Mouse (Mus musculus): Measurements from ENCODE around the gene Acads. TPM values are rescaled to one million over a fixed set of nuclear protein-coding genes. Genes with fewer than 3 reads are reported as not detected.

Acads gene
- 62.0 and 69.5 TPM in 2 replicates for polyA plus RNA-seq (2012; rRNA removed)

DNA sequence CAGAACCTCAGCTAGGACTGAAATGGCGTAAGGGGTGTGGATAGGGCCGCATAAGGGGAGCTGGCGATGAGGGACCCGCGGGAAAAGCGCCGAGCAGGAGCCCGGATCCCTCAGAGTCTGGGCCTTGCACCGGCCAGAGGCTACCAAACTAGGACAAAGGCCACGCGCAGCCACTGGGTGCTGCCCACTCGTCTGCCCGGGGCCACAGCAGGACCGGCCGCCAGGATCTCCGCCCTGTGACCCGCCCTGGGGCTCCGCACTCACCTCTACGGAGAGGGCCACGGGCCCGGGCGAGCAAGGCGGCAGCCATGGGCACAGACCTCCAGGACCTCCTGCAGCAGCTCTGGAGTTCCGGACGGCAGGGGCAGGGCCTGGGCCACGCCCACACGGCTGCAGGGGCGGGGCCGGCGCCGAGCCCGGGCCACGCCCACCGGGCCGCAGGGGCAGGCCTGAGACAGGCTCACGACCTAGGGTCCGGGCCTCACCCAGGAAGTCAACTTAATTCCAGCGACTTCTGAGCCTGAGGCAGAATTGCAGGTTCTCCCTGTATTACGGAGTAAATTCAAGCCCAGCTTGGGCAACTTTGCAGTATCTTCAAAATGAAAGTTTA is at the start of gene Acads:
TSS of gene Acads (minus strand) at position 386 of the 610 bp plus-strand sequence.

DNA sequence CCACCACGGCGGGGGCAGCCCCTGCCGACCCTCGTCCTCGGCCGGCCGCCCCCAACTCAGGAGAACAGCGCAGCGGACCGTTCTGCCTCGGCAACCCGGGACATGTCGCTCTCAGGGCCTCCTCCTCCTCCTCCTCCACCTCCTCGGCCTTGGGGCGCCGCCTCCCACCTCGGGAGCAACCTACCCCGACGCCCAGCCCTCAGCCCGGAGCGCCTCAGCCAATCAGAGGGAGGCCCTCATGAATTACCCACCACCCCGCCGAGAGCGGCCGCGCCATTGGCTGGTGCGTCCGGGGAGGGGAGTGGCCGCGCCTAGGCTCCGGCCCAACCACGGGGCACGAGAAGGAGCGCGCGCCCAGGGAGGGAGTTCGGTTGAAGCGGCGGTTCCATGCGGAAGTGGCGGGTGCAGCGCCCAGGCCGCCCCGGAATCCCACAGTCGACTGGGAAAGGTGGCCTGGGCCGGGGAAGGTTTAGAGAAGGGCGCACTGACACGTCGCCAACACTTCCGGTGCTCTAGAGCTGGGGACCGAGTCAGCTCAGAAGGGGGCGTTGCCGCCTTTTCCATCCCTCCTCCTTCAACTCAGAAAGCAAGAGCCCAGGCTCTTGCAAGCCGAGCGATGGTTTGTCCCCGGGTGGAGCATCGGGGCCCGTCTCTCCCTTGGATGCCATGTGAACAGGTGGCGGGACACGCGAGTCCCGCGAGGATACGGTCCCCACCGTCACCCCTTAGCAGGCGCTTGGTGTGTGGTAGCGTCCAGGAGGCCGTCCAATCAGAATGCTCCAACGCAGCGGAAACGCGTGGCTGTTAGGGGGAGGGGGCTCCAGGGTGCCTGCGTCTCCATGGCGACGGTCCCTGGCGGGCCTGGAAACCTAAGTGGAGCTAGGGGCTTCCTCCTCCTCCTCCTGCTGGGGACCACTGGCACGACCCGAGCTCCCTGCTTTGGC is 39.2 kb upstream of the Acads start, which contains the start of gene Mlec:
TSS of gene Mlec (minus strand) at position 140 of the 944 bp plus-strand sequence.

DNA sequence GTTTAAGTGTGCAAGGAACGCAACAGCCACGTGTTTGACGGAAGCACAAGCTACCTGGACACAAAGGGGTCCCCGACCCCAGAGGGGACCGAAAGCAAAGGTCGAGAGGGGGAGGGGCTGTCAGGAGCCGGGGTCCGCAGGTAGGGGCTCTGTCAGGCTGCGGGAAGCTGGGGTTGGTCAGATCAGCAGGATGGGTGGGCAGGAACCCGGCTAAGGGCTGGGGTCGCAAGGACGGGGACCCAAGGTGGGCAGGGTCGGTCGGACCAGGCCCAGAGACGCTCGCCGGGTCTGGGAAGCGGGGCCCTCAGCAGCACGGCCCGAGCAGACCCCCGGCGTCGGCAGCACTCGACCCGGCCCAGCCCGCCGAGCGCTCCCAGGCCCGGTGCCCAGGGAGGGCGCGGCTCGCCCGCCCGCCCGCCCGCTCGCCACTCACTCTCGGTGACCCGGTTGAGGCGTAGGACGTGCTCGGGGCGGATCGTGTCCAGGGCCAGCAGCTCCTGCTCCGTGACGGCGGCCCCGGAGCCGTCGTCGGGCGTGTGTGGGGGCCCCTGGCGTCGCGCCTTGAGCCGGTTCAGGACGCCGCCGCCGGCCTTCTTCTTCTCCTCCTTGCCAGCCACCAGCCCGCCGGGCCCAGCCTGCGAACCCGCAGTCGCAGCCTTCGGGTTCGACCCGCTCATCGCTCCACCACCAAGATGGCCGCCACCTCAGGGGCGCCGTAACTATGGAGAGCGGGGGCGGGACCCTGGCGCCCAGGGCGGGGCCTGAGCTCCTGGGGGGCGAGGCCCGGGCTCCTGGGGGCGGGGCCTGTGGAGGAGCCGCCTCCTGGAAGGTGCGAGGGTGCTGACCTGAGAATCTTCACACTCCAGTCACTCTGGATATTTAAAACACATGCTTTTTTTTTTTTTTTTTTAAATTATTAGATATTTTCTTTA is 15.4 kb upstream of the Acads start, which contains the start of gene Unc119b:
TSS of gene Unc119b (minus strand) at position 742 of the 932 bp plus-strand sequence.

DNA sequence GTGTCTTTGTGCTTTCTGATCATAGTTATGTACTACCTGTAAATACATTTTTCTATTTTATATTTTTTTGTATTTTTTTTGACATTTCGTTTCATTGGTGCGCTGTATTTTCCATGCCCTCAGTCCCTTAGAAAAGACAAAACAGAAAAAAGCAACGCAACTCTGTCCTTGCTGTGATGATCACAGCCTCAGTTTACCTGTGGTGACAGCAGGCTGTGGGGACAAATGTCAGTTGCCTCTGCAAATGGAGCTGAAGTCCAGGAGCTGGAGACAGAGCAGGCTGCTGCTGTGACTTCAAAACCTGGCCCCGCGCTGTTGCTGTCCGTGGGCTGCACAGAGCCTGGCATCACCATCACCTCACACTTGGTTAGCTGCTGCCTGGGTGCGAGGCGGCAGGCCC is 21.0 kb downstream of the Acads start, which contains the start of gene Gm10401:
TSS of gene Gm10401 (minus strand) at position 101 of the 400 bp plus-strand sequence.

Other genes starting within 250 kb of the Acads start
- 2.3 and 3.3 TPM in 2 replicates for gene Oasl2, start 222.4 kb downstream of the Acads start, polyA plus RNA-seq (2012; rRNA removed)
- 63.9 and 113 TPM in 2 replicates for gene Oasl1, start 196.1 kb downstream of the Acads start, polyA plus RNA-seq (2012; rRNA removed)
- gene 2210016L21Rik, start 177.2 kb downstream of the Acads start, polyA plus RNA-seq (2012; rRNA removed): 10.2 and 13.8 TPM in 2 replicates
- gene Hnf1a, start 148.3 kb downstream of the Acads start, polyA plus RNA-seq (2012; rRNA removed): 6.2 and 7.3 TPM in 2 replicates
- 44.3 and 46.2 TPM in 2 replicates for gene Sppl3, start 108.2 kb downstream of the Acads start, polyA plus RNA-seq (2012; rRNA removed)
- not detected in 2 replicates for gene Gm10401, start 21.1 kb downstream of the Acads start, polyA plus RNA-seq (2012; rRNA removed)
- 14.9 and 15.3 TPM in 2 replicates for gene Unc119b, start 15.6 kb upstream of the Acads start, polyA plus RNA-seq (2012; rRNA removed)
- gene Mlec, start 38.8 kb upstream of the Acads start, polyA plus RNA-seq (2012; rRNA removed): 32.7 and 34.7 TPM in 2 replicates
- 0.51 and 0.57 TPM in 2 replicates for gene Cabp1, start 75.0 kb upstream of the Acads start, polyA plus RNA-seq (2012; rRNA removed)
- 40.6 and 139 TPM in 2 replicates for gene Pop5, start 116.5 kb upstream of the Acads start, polyA plus RNA-seq (2012; rRNA removed)
- gene Rnf10, start 153.6 kb upstream of the Acads start, polyA plus RNA-seq (2012; rRNA removed): 73.9 and 104 TPM in 2 replicates
- gene Coq5, start 160.3 kb upstream of the Acads start, polyA plus RNA-seq (2012; rRNA removed): 4.9 and 5.8 TPM in 2 replicates
- gene Dynll1, start 181.7 kb upstream of the Acads start, polyA plus RNA-seq (2012; rRNA removed): 51.1 and 79.2 TPM in 2 replicates
- gene Srsf9, start 207.8 kb upstream of the Acads start, polyA plus RNA-seq (2012; rRNA removed): 10.4 and 21.9 TPM in 2 replicates
- gene Gatc, start 221.8 kb upstream of the Acads start, polyA plus RNA-seq (2012; rRNA removed): 3.6 and 4.2 TPM in 2 replicates
- 4.2 and 4.3 TPM in 2 replicates for gene Triap1, start 221.9 kb upstream of the Acads start, polyA plus RNA-seq (2012; rRNA removed)
- 2,279 and 5,235 TPM in 2 replicates for gene Cox6a1, start 229.6 kb upstream of the Acads start, polyA plus RNA-seq (2012; rRNA removed)